11 mouse cellular contexts compared by ENCODE assay signal in genomic region chr3:122047402-122047801, GRCm38 (mm10). TPM values are rescaled to one million over a fixed set of nuclear protein-coding genes. Genes with fewer than 3 reads are reported as not detected.
DNase-seq lines count a peak whose midpoint lies in the region; ATAC-seq and TF ChIP-seq lines count a peak whose summit lies in the region.
"Had no signal": no experiment of that assay in that cellular context is flagged by ENCODE, and none has a peak within 500 bp of the region (broad histone marks: within the 10 kb centered on the region; RNA-seq: fewer than 3 reads in every experiment).

No protein-coding gene starts in this region.

- 0 out of 2 replicates have a peak overlapping the region, but pooled peaks have one; percentile 31 for H3K4me2 ChIP-seq in kidney, embryonic 15.5 days

- TF ChIP-seq POLR2A in embryonic fibroblast, embryonic 13.5 days (IDR thresholded peaks at IDR 0.05; ENCODE audit: low read depth, low read length), result no peak; the same call in 1 of the 2 replicates

- no peaks in the 10 kb centered on the region for H3K36me3 ChIP-seq in kidney, embryonic 15.5 days
- H3K36me3 ChIP-seq: midbrain, embryonic 12.5 days had no signal

- H3K9me3 ChIP-seq in kidney, embryonic 15.5 days (replicated peaks), result no peaks in the 10 kb centered on the region
- H3K9me3 ChIP-seq: midbrain, embryonic 12.5 days had no signal

- no peak overlapping the region for H3K9ac ChIP-seq in kidney, embryonic 15.5 days
- H3K9ac ChIP-seq: midbrain, embryonic 12.5 days had no signal

- TF ChIP-seq CTCF in embryonic fibroblast, embryonic 13.5 days (IDR thresholded peaks at IDR 0.05; ENCODE audit: borderline replicate concordance, insufficient read depth, low read length), result no peak

- peaks cover 17% of the 10 kb centered on the region for H3K27me3 ChIP-seq in kidney, embryonic 15.5 days

- DNase-seq in embryo, embryonic 9.5 days (ENCODE audit: extremely low spot score), result peak; percentile 24
- no peak for DNase-seq in embryo, embryonic 10 days (ENCODE audit: low spot score)
- DNase-seq in lung, postnatal 14 days, result peak; percentile 34
- no peak for DNase-seq in cerebellum, adult 18-20 months
- DNase-seq in cerebellum, postnatal 25 days, result no peak

- peaks cover 22% of the 10 kb centered on the region for H3K4me1 ChIP-seq in embryonic fibroblast, embryonic 13.5 days (ENCODE audit: control insufficient read depth, insufficient read depth, low read length)
- peaks cover 66% of the 10 kb centered on the region for H3K4me1 ChIP-seq in kidney, embryonic 15.5 days

- H3K27ac ChIP-seq in embryonic fibroblast, embryonic 13.5 days (ENCODE audit: insufficient read depth, low read length), result peak overlapping the region; percentile 96
- H3K27ac ChIP-seq in kidney, embryonic 15.5 days, result peak overlapping the region; percentile 70
- H3K27ac ChIP-seq: layer of hippocampus, adult 2 months; midbrain, embryonic 12.5 days had no signal

- WGBS in kidney, embryonic 15.5 days, result 7% methylated on average over 7 of the region's 7 CpGs

- ATAC-seq in kidney, embryonic 15.5 days (replicated peaks; ENCODE audit: low FRiP score), result peak; percentile 78
- no peak for ATAC-seq in erythroblast, adult 5-6 weeks (replicated peaks; ENCODE audit: low FRiP score, poor library complexity, severe bottlenecking)

- H3K4me3 ChIP-seq in embryonic fibroblast, embryonic 13.5 days (ENCODE audit: insufficient read depth, low read length), result no peak overlapping the region
- no peak overlapping the region for H3K4me3 ChIP-seq in kidney, embryonic 15.5 days (replicated peaks)
- H3K4me3 ChIP-seq: erythroblast, embryonic 14.5 days; layer of hippocampus, adult 2 months; midbrain, embryonic 12.5 days had no signal

RNA-seq across cellular contexts. Expression of gene Abca4, which starts 3.2 kb away (rescaled TPM):
- 0.68 and 0.80 TPM in 2 replicates for polyA plus RNA-seq in embryonic fibroblast, embryonic 13.5 days (2011; ENCODE audit: insufficient read length, low read depth, missing spikeins)
- 0.70 and 0.72 TPM in 2 replicates for polyA plus RNA-seq in kidney, embryonic 15.5 days (2015; fragmentation: Nextera tagmentation; extraction: Ambion mirVana)
- not detected in 2 replicates for total RNA-seq in erythroblast, adult 5-6 weeks (2015; ENCODE audit: low replicate concordance)
- 0.51 TPM in 1 of 2 replicates, not detected in the other for total RNA-seq in erythroblast, adult 5-6 weeks (2017; ENCODE audit: low replicate concordance)

Comparison
In these comparisons a context has a peak if more than half of its experiments do, and no peak if none do; other contexts are left out.
1. DNase-seq: peak in embryo, embryonic 9.5 days (single experiment) and lung, postnatal 14 days (single experiment); none in embryo, embryonic 10 days (single experiment), cerebellum, adult 18-20 months (0 of 2) and cerebellum, postnatal 25 days (0 of 2).